Mouse (Mus musculus): ENCODE measurements around the gene Miox.

Miox gene

GRCm38 (mm10) chr15:89372068-89372467, 37.9 kb downstream of the Miox start:
- no peak for DNase-seq (ENCODE audit: low read depth)

- DNase-seq (ENCODE audit: low read depth), result no peak
Measured at GRCm38 (mm10) chr15:89372536-89372935, 38.3 kb downstream of the Miox start.

- peak; percentile 57 for DNase-seq (ENCODE audit: low read depth)
Measured at GRCm38 (mm10) chr15:89373027-89373761, 39.0 kb downstream of the Miox start.

- DNase-seq (ENCODE audit: low read depth), result peak; percentile 71
Measured at GRCm38 (mm10) chr15:89373762-89374248, 39.6 kb downstream of the Miox start, which contains the start of gene Sco2. Sco2 (minus strand) TSS chr15:89373846.

DNA sequence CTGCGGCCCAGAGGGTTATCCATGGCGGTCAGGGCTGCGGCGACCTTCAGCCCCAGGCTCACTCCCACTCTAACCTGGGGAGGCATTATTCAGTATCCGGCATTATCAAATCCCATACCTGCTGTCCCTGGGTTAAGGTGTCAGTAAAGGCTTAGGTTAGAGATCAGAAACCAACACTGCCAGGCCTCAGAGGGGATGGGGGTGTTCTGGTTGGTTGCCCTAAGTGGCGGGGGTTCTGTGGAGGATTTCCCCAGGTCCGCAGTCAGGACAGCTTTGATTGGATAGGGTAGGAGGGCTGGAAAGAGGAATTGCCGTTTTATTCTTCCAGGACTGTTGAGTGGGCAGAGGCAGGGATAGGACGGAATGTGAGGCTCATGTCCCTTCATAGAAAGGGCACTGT, 40.1 kb downstream of the Miox start:
- no peak for DNase-seq (ENCODE audit: low read depth)

- DNase-seq (ENCODE audit: low read depth), result no peak
Measured at GRCm38 (mm10) chr15:89374801-89375534, 40.8 kb downstream of the Miox start.

GRCm38 (mm10) chr15:89376040-89376439, 41.8 kb downstream of the Miox start:
- no peak for DNase-seq (ENCODE audit: low read depth)

DNA sequence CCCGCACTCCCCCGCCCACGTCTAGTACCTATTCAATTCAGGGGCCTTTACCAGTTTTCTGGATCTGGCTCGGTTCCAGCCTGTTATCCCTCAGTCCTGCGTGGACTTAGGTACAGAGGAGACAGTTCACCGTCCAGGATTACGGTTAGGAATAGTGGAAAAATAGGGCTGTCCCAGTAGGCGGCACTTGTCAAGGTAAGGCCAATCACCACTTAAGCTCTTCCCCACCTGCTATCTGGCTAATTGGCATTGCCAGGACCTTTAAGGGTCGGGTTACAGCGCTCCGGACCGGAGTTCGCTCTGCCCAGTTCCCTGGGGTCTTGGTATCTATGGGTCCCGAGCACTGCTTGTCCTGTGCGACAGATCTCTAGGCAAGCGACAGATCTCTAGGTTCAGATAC, 42.8 kb downstream of the Miox start, which contains the start of gene Tymp:
Gene Tymp (minus strand): TSS at position 83 of the 400 bp plus-strand sequence.
- no peak for DNase-seq (ENCODE audit: low read depth)

DNA sequence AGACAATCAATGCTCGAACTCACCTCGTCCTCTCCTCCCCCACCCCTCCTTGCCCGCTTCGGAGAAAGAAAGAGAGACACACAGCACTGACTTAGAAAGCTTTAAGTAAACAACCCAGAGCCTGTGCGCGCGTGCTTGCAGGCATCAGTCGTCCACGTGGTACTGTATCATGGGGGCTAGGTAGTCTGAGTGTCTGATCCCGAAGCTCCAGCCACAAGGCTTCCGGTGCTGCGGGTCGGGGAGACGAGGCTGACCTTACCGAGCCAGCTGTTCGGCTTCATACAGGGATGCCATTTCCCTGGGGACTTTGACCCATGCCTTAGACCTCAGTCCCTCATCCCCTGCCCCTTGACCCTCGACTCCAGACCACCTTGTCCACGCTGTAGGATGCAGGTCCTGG, 43.2 kb downstream of the Miox start:
- DNase-seq (ENCODE audit: low read depth), result no peak

- no peak for DNase-seq (ENCODE audit: low read depth)
Measured at GRCm38 (mm10) chr15:89377938-89378828, 44.0 kb downstream of the Miox start.

DNA sequence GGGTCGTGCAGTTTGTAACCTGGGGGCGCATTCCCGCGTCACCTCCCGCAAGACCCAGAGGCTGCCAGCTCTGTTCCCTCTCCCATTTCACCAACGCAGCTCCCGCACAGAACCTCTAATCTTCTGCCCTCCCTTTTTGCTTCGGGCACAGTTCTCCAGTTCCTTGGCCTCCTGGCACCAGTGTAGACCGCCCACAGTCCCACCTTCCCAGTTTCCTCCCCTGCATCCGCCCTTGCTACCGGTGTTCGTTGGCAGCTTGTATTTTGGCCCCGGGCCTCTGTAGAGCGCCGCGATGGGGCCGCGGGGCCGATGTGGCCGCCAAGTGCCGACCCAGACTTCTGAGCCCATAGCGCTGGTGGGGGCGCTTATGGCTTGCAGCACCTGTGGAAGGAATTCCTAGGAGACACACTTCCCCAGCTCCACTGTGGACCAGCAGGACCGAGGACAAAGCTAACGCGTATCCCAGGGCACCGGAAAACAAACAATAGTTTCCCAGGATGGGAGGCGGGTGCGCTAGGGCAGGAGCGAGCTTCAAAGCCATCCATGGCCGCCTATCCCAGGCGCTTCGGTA, 44.7 kb downstream of the Miox start, which contains the start of gene Odf3b:
Gene Odf3b (minus strand): TSS at position 452 of the 571 bp plus-strand sequence.
- no peak for DNase-seq (ENCODE audit: low read depth)

DNA sequence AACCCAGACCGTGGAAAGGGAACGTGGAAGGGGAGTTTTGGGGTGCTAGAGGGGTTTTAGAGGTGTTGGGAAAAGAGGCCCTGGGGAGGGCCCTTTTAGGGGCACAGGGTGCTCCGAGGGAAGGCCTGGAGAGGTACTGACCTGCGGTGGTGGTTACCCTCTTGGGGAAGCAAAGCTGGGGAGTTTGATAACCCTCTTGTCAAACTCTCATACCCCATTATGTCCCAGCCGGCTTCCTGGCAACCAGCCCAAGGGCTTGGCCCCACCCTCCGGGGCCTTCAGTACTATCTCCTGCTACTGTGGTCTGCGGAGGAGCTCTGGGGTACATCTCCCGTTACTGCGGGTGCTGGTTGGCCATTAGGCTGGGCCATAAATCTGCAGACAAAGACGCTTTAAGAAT, 45.2 kb downstream of the Miox start:
- DNase-seq (ENCODE audit: low read depth), result no peak

GRCm38 (mm10) chr15:89384617-89385016, 50.4 kb downstream of the Miox start, which contains the start of gene Klhdc7b:
Klhdc7b (plus strand) TSS chr15:89384917.
- DNase-seq (ENCODE audit: low read depth), result no peak

Measured in fibroblast of lung, adult 2 months (primary cell).